Mouse (Mus musculus): ENCODE measurements at regions not wholly inside any gene's neighbourhood (a gene's known extent, or its start where the extent isn't known, plus 50 kb on each side); places are given as distances from the start of the nearest gene placed in this dataset.

DNA sequence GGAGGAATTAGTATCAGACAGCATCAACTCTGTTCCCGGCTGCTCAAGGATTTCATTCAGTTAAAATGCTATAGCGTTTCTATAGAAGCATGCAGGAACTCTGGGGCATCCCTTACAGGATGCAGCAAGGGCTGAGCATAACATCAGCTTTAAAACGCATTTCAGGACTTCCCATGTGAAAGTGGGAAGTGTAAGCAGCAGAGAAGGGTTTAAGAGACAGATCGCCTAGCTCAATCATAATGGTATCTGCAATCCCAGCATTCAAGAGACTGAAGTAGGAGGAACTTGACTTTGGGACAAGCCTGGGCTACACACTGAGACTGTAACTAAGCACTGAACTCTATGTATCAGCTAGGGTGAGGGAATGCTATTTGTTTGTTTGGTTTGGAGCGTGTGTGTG is 96.2 kb upstream of the Arhgap32 start:
- no peaks in the 10 kb centered on the region for H3K9me3 ChIP-seq (ENCODE audit: control insufficient read depth, low read length)
- H3K4me2 ChIP-seq (ENCODE audit: low read length), result no peak overlapping the region
- H3K9ac ChIP-seq (replicated peaks; ENCODE audit: low read length), result no peak overlapping the region
- H3K27ac ChIP-seq (replicated peaks; ENCODE audit: low read depth, low read length), result no peak overlapping the region
- no peaks in the 10 kb centered on the region for H3K36me3 ChIP-seq (ENCODE audit: control insufficient read depth, insufficient read depth, low read length)
- H3K27me3 ChIP-seq (ENCODE audit: control insufficient read depth, insufficient read depth, low read length), result no peaks in the 10 kb centered on the region
- H3K4me1 ChIP-seq (ENCODE audit: control insufficient read depth, insufficient read depth, low read length), result peaks cover 4% of the 10 kb centered on the region; the same call in 1 of the 2 replicates
- H3K4me3 ChIP-seq (replicated peaks; ENCODE audit: low read depth, low read length), result no peak overlapping the region
- ATAC-seq (ENCODE audit: low FRiP score, low TSS enrichment) (no peak), DNase-seq (no peak)
- WGBS, result 84% methylated on average over 5 of the region's 5 CpGs

DNA sequence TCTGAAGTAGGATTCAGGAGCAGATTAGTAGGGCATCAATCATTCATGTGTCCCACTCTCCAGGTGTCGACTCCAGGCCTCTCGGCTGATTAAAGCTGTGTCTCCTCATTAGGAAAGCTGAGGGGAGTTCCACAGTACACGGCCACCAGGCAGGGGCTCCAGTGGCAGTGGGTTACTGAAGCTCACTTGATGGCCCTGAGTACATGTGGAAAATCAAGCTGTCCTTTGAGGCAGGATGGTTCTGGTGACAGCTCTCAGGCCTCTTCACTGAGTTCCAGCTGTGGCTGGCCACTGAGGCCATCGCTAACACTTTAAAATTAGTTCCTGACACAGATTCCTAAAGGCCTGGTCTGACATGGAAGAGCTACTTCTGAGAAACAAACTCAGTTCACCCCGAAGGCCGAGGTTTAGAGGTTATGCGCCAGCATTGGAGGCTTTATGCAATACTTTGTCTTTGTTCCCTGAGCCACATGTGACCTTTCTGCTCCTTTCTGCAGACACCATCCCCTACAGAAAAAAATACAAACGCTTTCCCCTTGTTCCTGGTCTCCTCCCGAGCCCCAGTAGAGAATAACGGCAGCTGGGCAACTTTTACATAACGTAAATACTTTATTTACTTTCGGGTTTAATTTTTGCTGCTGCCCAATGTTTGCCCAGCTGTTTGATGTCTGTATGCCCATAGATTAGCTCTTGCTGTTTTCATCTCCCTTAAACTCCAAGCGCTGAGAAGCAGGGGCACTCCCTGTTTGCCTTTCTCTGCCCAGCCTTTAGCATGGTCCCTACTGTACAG is 94.8 kb upstream of the Arhgap32 start:
- DNase-seq (no peak), ATAC-seq (ENCODE audit: low FRiP score, low TSS enrichment) (no peak)
- 34% methylated on average over 13 of the region's 13 CpGs for WGBS
- Histone ChIP-seq H3K4me1 (ENCODE audit: control insufficient read depth, insufficient read depth, low read length) (peaks cover 4% of the 10 kb centered on the region; the same call in 1 of the 2 replicates), H3K27ac (replicated peaks; ENCODE audit: low read depth, low read length) (no peak overlapping the region; the same call in 1 of the 2 replicates), H3K27me3 (ENCODE audit: control insufficient read depth, insufficient read depth, low read length) (no peaks in the 10 kb centered on the region), H3K9ac (replicated peaks; ENCODE audit: low read length) (no peak overlapping the region), H3K4me3 (replicated peaks; ENCODE audit: low read depth, low read length) (no peak overlapping the region), H3K36me3 (ENCODE audit: control insufficient read depth, insufficient read depth, low read length) (no peaks in the 10 kb centered on the region), H3K4me2 (ENCODE audit: low read length) (no peak overlapping the region), H3K9me3 (ENCODE audit: control insufficient read depth, low read length) (no peaks in the 10 kb centered on the region)

DNA sequence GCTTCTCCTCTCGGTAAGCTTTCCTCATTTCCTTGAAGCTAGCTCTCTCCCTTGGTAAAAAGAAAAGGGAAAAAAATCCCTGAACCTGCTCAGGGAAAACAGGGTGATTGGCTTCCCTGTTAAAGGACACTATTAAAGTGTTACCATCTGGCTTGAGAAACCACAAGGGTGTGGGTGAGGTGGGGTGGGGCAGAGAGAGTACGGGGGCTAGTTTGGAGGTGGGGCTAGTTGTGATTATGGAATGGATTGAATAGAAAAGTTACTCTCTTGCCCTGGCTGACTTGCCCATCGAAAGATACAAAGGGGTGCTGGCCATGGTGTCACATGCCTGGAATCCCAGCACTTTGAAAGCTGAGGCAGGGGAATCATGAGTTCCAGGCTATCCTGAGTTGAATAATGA is 94.2 kb upstream of the Arhgap32 start:
- ATAC-seq (ENCODE audit: low FRiP score, low TSS enrichment) (no peak), DNase-seq (no peak)
- no peaks in the 10 kb centered on the region for H3K27me3 ChIP-seq (ENCODE audit: control insufficient read depth, insufficient read depth, low read length)
- H3K9me3 ChIP-seq (ENCODE audit: control insufficient read depth, low read length), result no peaks in the 10 kb centered on the region
- H3K4me1 ChIP-seq (ENCODE audit: control insufficient read depth, insufficient read depth, low read length), result peaks cover 4% of the 10 kb centered on the region; the same call in 1 of the 2 replicates
- H3K27ac ChIP-seq (replicated peaks; ENCODE audit: low read depth, low read length), result no peak overlapping the region
- 47% methylated on average over 3 of the region's 3 CpGs for WGBS
- no peaks in the 10 kb centered on the region for H3K36me3 ChIP-seq (ENCODE audit: control insufficient read depth, insufficient read depth, low read length)
- no peak overlapping the region for H3K4me3 ChIP-seq (replicated peaks; ENCODE audit: low read depth, low read length)
- no peak overlapping the region for H3K9ac ChIP-seq (replicated peaks; ENCODE audit: low read length)
- no peak overlapping the region for H3K4me2 ChIP-seq (ENCODE audit: low read length)

DNA sequence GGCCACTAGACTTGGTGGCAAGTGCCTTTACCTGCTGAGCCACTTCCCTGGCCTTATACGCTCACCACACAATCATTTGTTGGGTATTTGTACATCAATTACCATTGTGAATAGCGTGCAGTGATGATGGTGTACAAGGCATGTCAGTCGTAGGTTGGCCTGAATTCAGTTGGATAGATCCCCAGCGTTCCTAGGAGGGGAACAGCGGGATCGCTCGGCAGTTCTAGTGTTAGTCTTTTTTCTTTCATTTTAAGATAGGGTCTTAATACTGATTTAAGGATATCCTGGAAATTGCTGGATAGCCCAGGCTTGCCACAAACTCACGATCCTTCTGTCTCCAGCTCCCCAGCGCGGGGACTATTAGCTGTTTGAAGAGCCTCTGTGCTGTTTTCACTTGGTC is 92.9 kb upstream of the Arhgap32 start:
- Histone ChIP-seq H3K36me3 (ENCODE audit: control insufficient read depth, insufficient read depth, low read length) (no peaks in the 10 kb centered on the region), H3K27me3 (ENCODE audit: control insufficient read depth, insufficient read depth, low read length) (no peaks in the 10 kb centered on the region), H3K27ac (replicated peaks; ENCODE audit: low read depth, low read length) (no peak overlapping the region), H3K4me2 (ENCODE audit: low read length) (no peak overlapping the region), H3K4me1 (ENCODE audit: control insufficient read depth, insufficient read depth, low read length) (0 out of 2 replicates have a peak, but pooled peaks cover 4% of the 10 kb centered on the region), H3K9me3 (ENCODE audit: control insufficient read depth, low read length) (no peaks in the 10 kb centered on the region), H3K9ac (replicated peaks; ENCODE audit: low read length) (no peak overlapping the region), H3K4me3 (replicated peaks; ENCODE audit: low read depth, low read length) (no peak overlapping the region)
- DNase-seq (no peak), ATAC-seq (ENCODE audit: low FRiP score, low TSS enrichment) (no peak)
- WGBS, result 92% methylated on average over 10 of the region's 10 CpGs

DNA sequence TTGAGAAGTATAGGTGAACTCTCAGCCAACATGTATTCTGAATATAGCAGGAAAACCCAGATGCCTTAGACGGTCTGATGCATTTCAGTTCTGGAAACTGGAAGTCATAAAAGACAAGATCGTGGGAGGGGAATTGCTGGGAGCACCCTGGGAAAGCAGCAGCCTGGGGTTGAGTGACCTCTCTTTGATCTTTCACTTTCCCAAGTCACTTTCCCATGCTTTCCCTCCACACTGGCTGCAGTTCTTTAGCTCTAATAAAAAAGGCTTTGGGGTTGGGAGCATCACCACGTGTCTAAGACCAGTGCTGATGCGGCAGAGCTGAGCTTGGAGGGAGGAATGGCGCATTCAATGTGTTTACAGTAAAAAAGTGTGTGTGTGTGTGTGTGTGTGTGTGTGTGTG is 91.2 kb upstream of the Arhgap32 start:
- 44% methylated on average over 5 of the region's 5 CpGs for WGBS
- Histone ChIP-seq H3K36me3 (ENCODE audit: control insufficient read depth, insufficient read depth, low read length) (no peaks in the 10 kb centered on the region), H3K27ac (replicated peaks; ENCODE audit: low read depth, low read length) (no peak overlapping the region), H3K9ac (replicated peaks; ENCODE audit: low read length) (no peak overlapping the region), H3K4me3 (replicated peaks; ENCODE audit: low read depth, low read length) (no peak overlapping the region), H3K4me2 (ENCODE audit: low read length) (no peak overlapping the region), H3K27me3 (ENCODE audit: control insufficient read depth, insufficient read depth, low read length) (no peaks in the 10 kb centered on the region), H3K4me1 (ENCODE audit: control insufficient read depth, insufficient read depth, low read length) (0 out of 2 replicates have a peak, but pooled peaks cover 4% of the 10 kb centered on the region), H3K9me3 (ENCODE audit: control insufficient read depth, low read length) (no peaks in the 10 kb centered on the region)
- ATAC-seq (ENCODE audit: low FRiP score, low TSS enrichment), result no peak
- DNase-seq, result no peak

DNA sequence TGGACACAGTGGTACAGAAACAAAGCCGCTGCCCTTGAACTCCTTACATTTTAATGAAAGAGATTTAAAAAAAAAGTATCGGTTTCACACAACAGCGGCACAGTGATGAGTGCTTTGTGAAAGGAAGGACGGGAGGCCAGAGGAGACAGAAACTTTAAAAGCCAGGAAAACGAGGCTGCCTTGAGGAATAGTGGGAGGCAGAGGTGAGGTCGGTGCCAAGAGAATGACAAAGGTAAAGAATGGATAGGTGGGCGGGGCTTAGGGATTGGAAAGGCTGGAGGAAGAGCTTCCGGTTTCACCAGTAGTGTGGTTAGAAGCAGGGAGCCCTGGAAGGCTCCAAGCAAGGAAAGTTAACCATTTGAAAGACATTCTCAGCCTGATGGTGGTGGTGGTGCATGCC is 88.0 kb upstream of the Arhgap32 start:
- Histone ChIP-seq H3K36me3 (ENCODE audit: control insufficient read depth, insufficient read depth, low read length) (no peaks in the 10 kb centered on the region), H3K4me2 (ENCODE audit: low read length) (no peak overlapping the region), H3K27ac (replicated peaks; ENCODE audit: low read depth, low read length) (no peak overlapping the region), H3K9me3 (ENCODE audit: control insufficient read depth, low read length) (no peaks in the 10 kb centered on the region), H3K27me3 (ENCODE audit: control insufficient read depth, insufficient read depth, low read length) (no peaks in the 10 kb centered on the region), H3K4me1 (ENCODE audit: control insufficient read depth, insufficient read depth, low read length) (peaks cover 3% of the 10 kb centered on the region; the same call in 1 of the 2 replicates), H3K9ac (replicated peaks; ENCODE audit: low read length) (no peak overlapping the region), H3K4me3 (replicated peaks; ENCODE audit: low read depth, low read length) (no peak overlapping the region)
- DNase-seq (no peak), ATAC-seq (ENCODE audit: low FRiP score, low TSS enrichment) (no peak)
- 37% methylated on average over 8 of the region's 8 CpGs for WGBS

DNA sequence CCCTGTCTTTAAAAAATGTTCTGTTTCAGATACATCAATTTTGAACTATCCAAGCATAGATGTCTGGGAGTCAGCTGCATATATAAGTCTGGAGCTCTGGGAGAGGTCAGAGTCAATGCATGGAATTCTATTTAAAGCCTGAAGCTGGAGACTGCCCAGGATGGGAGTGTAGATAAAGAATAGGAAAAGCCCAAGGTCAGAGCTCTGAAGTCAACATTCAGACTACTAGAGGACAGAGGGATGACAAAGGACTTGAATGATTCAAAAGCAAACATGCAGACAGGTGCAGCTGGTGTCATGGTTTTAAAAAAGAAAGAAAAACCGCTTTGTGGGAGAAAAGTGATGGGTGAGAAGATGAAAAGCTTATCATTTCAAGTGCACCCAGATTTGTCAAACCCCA is 86.9 kb upstream of the Arhgap32 start:
- Histone ChIP-seq H3K4me1 (ENCODE audit: control insufficient read depth, insufficient read depth, low read length) (peaks cover 11% of the 10 kb centered on the region), H3K9ac (replicated peaks; ENCODE audit: low read length) (no peak overlapping the region), H3K4me2 (ENCODE audit: low read length) (no peak overlapping the region), H3K27me3 (ENCODE audit: control insufficient read depth, insufficient read depth, low read length) (no peaks in the 10 kb centered on the region), H3K36me3 (ENCODE audit: control insufficient read depth, insufficient read depth, low read length) (no peaks in the 10 kb centered on the region), H3K9me3 (ENCODE audit: control insufficient read depth, low read length) (no peaks in the 10 kb centered on the region), H3K4me3 (replicated peaks; ENCODE audit: low read depth, low read length) (no peak overlapping the region), H3K27ac (replicated peaks; ENCODE audit: low read depth, low read length) (no peak overlapping the region)
- no peak for ATAC-seq (ENCODE audit: low FRiP score, low TSS enrichment)
- WGBS, result 88% methylated on average over 1 of the region's 1 CpGs
- DNase-seq, result no peak

DNA sequence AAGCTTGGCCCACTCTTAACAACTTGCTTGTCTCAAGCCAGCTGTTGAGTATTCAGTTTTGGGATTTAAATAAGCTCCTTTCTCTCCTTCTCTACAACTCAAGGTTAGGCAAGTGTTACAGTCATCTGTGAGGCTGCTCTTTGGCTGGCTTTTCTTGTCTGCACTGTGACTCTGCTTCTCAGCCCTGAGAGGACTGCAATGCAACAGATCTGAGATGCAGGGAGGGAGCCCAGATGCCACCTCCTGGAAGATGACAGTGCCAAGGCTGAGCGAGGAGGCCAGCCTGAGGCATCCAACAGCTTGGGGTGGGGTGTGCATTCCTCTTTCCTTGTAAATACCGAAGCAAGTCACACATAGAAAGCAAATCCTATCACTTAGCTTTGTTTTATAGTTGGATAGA is 86.2 kb upstream of the Arhgap32 start:
- Histone ChIP-seq H3K27me3 (ENCODE audit: control insufficient read depth, insufficient read depth, low read length) (no peaks in the 10 kb centered on the region), H3K36me3 (ENCODE audit: control insufficient read depth, insufficient read depth, low read length) (no peaks in the 10 kb centered on the region), H3K4me3 (replicated peaks; ENCODE audit: low read depth, low read length) (no peak overlapping the region), H3K4me2 (ENCODE audit: low read length) (no peak overlapping the region), H3K4me1 (ENCODE audit: control insufficient read depth, insufficient read depth, low read length) (peaks cover 19% of the 10 kb centered on the region), H3K9ac (replicated peaks; ENCODE audit: low read length) (no peak overlapping the region), H3K27ac (replicated peaks; ENCODE audit: low read depth, low read length) (no peak overlapping the region), H3K9me3 (ENCODE audit: control insufficient read depth, low read length) (no peaks in the 10 kb centered on the region)
- 57% methylated on average over 2 of the region's 2 CpGs for WGBS
- ATAC-seq (ENCODE audit: low FRiP score, low TSS enrichment) (no peak), DNase-seq (no peak)

DNA sequence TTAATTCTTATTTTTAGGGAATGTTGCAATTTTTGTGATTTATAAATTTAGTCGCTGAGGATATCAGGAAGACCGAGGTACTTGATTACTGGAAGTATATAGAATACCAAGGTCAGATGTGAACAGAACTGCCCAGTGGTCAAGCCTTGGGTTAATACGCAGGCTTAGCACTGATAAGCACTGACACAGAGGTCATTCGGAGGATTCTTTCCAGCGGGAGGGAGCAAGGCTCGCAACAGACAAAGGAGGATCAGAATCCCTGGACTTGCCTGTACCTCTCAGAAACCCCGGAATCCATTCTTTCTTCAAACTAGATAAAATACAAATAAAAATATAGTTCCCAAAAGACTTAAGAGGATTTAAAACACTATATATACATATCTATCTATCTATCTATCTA is 85.7 kb upstream of the Arhgap32 start:
- no peak overlapping the region for H3K4me3 ChIP-seq (replicated peaks; ENCODE audit: low read depth, low read length)
- H3K27me3 ChIP-seq (ENCODE audit: control insufficient read depth, insufficient read depth, low read length), result no peaks in the 10 kb centered on the region
- no peaks in the 10 kb centered on the region for H3K9me3 ChIP-seq (ENCODE audit: control insufficient read depth, low read length)
- H3K4me1 ChIP-seq (ENCODE audit: control insufficient read depth, insufficient read depth, low read length), result peaks cover 23% of the 10 kb centered on the region
- no peak overlapping the region for H3K4me2 ChIP-seq (ENCODE audit: low read length)
- H3K36me3 ChIP-seq (ENCODE audit: control insufficient read depth, insufficient read depth, low read length), result no peaks in the 10 kb centered on the region
- DNase-seq (no peak), ATAC-seq (ENCODE audit: low FRiP score, low TSS enrichment) (no peak)
- 75% methylated on average over 7 of the region's 7 CpGs for WGBS
- no peak overlapping the region for H3K9ac ChIP-seq (replicated peaks; ENCODE audit: low read length)
- H3K27ac ChIP-seq (replicated peaks; ENCODE audit: low read depth, low read length), result no peak overlapping the region
